Mouse (Mus musculus) lung, adult 2 months (tissue): Measurements from ENCODE around the gene Ppp4c.

Source experiments
- CTCF ChIP-seq: fragments of 200-500 bp; IDR thresholded peaks from 2 replicates; pipeline ENCODE4 v1.5.1; 2011; ENCODE audit warnings: mild to moderate bottlenecking, low read length, control low read depth; ENCODE audit not compliant: insufficient read depth
- POLR2A ChIP-seq: fragments of 200-500 bp; IDR thresholded peaks from 2 replicates; pipeline ENCODE4 v1.6.1; 2011; ENCODE audit warnings: low read depth, mild to moderate bottlenecking, control low read depth, low read length, borderline replicate concordance; ENCODE audit errors: extremely low read depth

DNA sequence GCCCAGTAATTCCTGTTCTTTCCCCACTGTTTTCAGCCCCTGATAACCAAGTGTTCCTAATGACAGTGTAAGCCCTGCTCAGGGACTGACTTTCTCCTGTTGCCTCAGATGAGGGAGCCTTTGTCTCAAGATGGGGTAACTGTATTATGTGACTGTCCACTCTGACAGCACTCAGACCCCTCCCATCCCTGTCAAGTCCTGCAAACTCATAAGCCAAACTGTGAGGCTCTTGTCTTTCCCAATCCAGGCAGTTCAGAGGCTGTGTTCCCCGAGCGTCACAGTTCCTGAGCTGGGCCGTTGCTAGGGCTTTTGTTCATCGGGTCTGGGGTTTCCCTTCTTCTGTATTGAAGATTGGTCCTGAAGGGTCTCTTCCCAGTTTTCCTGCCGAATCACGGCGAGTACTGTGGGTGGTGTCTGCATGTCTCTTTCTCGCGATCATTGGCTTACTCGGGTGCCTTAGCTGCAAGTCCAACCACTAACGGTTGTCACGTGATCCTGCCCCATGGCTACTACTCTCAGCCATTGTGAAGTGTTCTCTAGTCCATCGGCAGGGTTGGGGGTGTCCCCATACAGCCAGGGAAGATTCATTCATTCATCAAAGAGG lies 52.1 kb downstream of the Ppp4c start:
- no peak for TF ChIP-seq POLR2A
- no peak for TF ChIP-seq CTCF
